In the genomic region with DNA sequence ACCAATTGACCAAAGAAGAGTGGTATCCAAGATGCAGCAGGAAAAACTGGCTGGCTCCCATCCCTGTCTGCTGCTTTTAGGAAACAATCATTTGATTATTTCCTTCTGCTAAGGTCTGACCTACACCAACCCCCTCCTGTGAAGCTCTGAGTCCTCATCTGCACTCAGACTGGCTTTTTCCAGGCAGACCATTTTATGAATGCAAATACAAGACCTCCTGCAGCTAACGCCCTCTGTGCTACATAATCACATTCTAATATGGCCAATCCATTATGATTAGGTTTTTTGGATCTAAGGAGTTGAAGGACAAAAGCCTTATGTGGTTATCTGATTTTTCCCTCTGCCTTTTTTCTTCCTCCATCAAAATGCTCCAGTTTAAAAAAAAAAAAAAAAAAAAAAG, we compare ENCODE assay signal across 28 mouse cellular contexts.
A peak's percentile ranks its signal among the peaks of the same experiment; 100 is the strongest.
DNase-seq lines count a peak whose midpoint lies in the region; ATAC-seq and TF ChIP-seq lines count a peak whose summit lies in the region.
"Had no signal": no experiment of that assay in that cellular context is flagged by ENCODE, and none has a peak within 500 bp of the region (broad histone marks: within the 10 kb centered on the region; RNA-seq: fewer than 3 reads in every experiment).

No protein-coding gene starts in this region.

- 19% methylated on average over 1 of the region's 1 CpGs for WGBS in hindbrain, postnatal 0 days
- WGBS in hindbrain, embryonic 12.5 days, result 28% methylated on average over 1 of the region's 1 CpGs

- no peak for TF ChIP-seq CTCF in hindbrain, postnatal 0 days (IDR thresholded peaks at IDR 0.05; ENCODE audit: low read depth)

- peak; percentile 42 for DNase-seq in embryo, embryonic 10 days (ENCODE audit: low spot score)
- DNase-seq in embryo, embryonic 9.5 days (ENCODE audit: extremely low spot score), result no peak
- peak; percentile 10 for DNase-seq in hindbrain, postnatal 0 days (ENCODE audit: low spot score)
- peak; percentile 25 for DNase-seq in ES-CJ7 (ENCODE audit: low read depth, low spot score)
- DNase-seq in brain, adult 2 months (ENCODE audit: low read depth, low spot score), result peak; percentile 31
- DNase-seq in thymus, postnatal 36 days, result no peak
- DNase-seq in urinary bladder, adult 18-20 months (ENCODE audit: low spot score in 2 of 2), result no peak
- DNase-seq: adrenal gland, adult 8-10 months; cerebellum, adult 9-11 months; gastrocnemius, adult 2 months; heart, postnatal 36 days; kidney, adult 11 months; liver; lung, postnatal 36 days; right cerebral cortex, postnatal 4 days; thymus, postnatal 25 days had no signal

- ATAC-seq in hindbrain, postnatal 0 days, result no peak
- no peak for ATAC-seq in hindbrain, embryonic 12.5 days (ENCODE audit: low FRiP score)
- ATAC-seq: activated CD4-positive, CD25-positive, alpha-beta regulatory T cell, adult 4 months; Patski had no signal

- H3K36me3 ChIP-seq in hindbrain, postnatal 0 days (ENCODE audit: insufficient read depth, low read length), result no peaks in the 10 kb centered on the region
- H3K36me3 ChIP-seq in hindbrain, embryonic 12.5 days, result no peaks in the 10 kb centered on the region
- H3K36me3 ChIP-seq: forebrain, embryonic 10.5 days; heart, embryonic 15.5 days; limb, embryonic 10.5 days; liver, embryonic 15.5 days; lung, embryonic 15.5 days; stomach, embryonic 15.5 days had no signal

- no peak overlapping the region for H3K4me2 ChIP-seq in hindbrain, postnatal 0 days (ENCODE audit: low read depth, low read length)
- H3K4me2 ChIP-seq in hindbrain, embryonic 12.5 days (replicated peaks), result no peak overlapping the region
- H3K4me2 ChIP-seq: heart, embryonic 15.5 days; liver, embryonic 15.5 days; lung, embryonic 15.5 days; stomach, embryonic 15.5 days had no signal

- no peak overlapping the region for H3K27ac ChIP-seq in hindbrain, postnatal 0 days
- no peak overlapping the region for H3K27ac ChIP-seq in hindbrain, embryonic 12.5 days
- H3K27ac ChIP-seq: forebrain, embryonic 10.5 days; gastrocnemius, adult 2 months; heart, embryonic 15.5 days; kidney, postnatal 0 days; left cerebral cortex, adult 2 months; limb, embryonic 10.5 days; liver, embryonic 15.5 days; lung, embryonic 15.5 days; stomach, embryonic 15.5 days had no signal

- no peaks in the 10 kb centered on the region for H3K27me3 ChIP-seq in hindbrain, postnatal 0 days (ENCODE audit: insufficient read depth, low read length)
- H3K27me3 ChIP-seq in hindbrain, embryonic 12.5 days, result peaks cover 3% of the 10 kb centered on the region; the same call in 1 of the 2 replicates
- H3K27me3 ChIP-seq: heart, embryonic 15.5 days; liver, embryonic 15.5 days; lung, embryonic 15.5 days; stomach, embryonic 15.5 days had no signal

- no peaks in the 10 kb centered on the region for H3K9me3 ChIP-seq in hindbrain, postnatal 0 days (ENCODE audit: low read length)
- no peaks in the 10 kb centered on the region for H3K9me3 ChIP-seq in hindbrain, embryonic 12.5 days (replicated peaks)
- H3K9me3 ChIP-seq: forebrain, embryonic 10.5 days; heart, embryonic 15.5 days; limb, embryonic 10.5 days; liver, embryonic 15.5 days; lung, embryonic 15.5 days; stomach, embryonic 15.5 days had no signal

- H3K4me3 ChIP-seq in hindbrain, postnatal 0 days (ENCODE audit: low read length), result no peak overlapping the region
- no peak overlapping the region for H3K4me3 ChIP-seq in hindbrain, embryonic 12.5 days
- H3K4me3 ChIP-seq: forebrain, embryonic 10.5 days; gastrocnemius, adult 2 months; heart, embryonic 15.5 days; left cerebral cortex, adult 2 months; limb, embryonic 10.5 days; liver, embryonic 15.5 days; lung, embryonic 15.5 days; megakaryocyte, embryonic 14.5 days; stomach, embryonic 15.5 days had no signal

- H3K9ac ChIP-seq in hindbrain, postnatal 0 days (replicated peaks; ENCODE audit: low read length), result no peak overlapping the region
- no peak overlapping the region for H3K9ac ChIP-seq in hindbrain, embryonic 12.5 days
- H3K9ac ChIP-seq: heart, embryonic 15.5 days; liver, embryonic 15.5 days; lung, embryonic 15.5 days; stomach, embryonic 15.5 days had no signal

- H3K4me1 ChIP-seq in hindbrain, postnatal 0 days (ENCODE audit: insufficient read depth, low read length), result no peaks in the 10 kb centered on the region
- 0 out of 2 replicates have a peak, but pooled peaks cover 3% of the 10 kb centered on the region for H3K4me1 ChIP-seq in hindbrain, embryonic 12.5 days
- H3K4me1 ChIP-seq: heart, embryonic 15.5 days; liver, embryonic 15.5 days; megakaryocyte, embryonic 14.5 days; stomach, embryonic 15.5 days had no signal

Comparison
In these comparisons a context has a peak if more than half of its experiments do, and no peak if none do; other contexts are left out.
1. DNase-seq: peak in embryo, embryonic 10 days (single experiment), hindbrain, postnatal 0 days (single experiment), ES-CJ7 (single experiment) and brain, adult 2 months (single experiment); none in embryo, embryonic 9.5 days (single experiment), thymus, postnatal 36 days (0 of 2) and urinary bladder, adult 18-20 months (0 of 2).